ENCODE assay signal across 23 mouse cellular contexts in the genomic region with DNA sequence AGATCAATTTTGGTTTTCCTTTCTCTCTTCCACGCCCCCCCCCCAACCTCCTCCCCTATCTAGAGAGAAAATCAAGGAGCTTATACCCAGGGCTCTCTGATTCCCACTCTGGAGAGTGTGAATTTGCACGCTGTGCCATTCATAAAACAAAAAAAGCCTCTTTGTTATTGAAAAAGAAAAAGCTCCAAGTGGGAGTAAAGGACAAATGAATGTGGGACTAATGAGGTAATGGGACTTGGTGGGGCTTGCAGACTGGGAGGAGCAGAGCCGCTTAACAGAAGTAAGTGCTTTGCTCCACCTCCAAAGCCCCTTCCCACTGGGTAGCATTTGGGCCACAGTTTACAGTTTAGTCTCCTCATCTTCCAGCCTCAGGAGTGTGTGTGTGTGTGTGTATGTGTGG. TPM values are rescaled to one million over a fixed set of nuclear protein-coding genes. Genes with fewer than 3 reads are reported as not detected.
A peak's percentile ranks its signal among the peaks of the same experiment; 100 is the strongest.
DNase-seq lines count a peak whose midpoint lies in the region; ATAC-seq and TF ChIP-seq lines count a peak whose summit lies in the region.
"Had no signal": no experiment of that assay in that cellular context is flagged by ENCODE, and none has a peak within 500 bp of the region (broad histone marks: within the 10 kb centered on the region; RNA-seq: fewer than 3 reads in every experiment).

No protein-coding gene starts in this region.

- no peak for TF ChIP-seq POLR2A in CH12.LX (IDR thresholded peaks at IDR 0.05; ENCODE audit: low read depth, low read length)

- H3K9ac ChIP-seq in hindbrain, postnatal 0 days (replicated peaks; ENCODE audit: low read length) = no peak overlapping the region
- no peak overlapping the region for H3K9ac ChIP-seq in hindbrain, embryonic 16.5 days (ENCODE audit: low read depth, low read length)
- no peak overlapping the region for H3K9ac ChIP-seq in CH12.LX (ENCODE audit: insufficient read depth, low read depth)
- no peak overlapping the region for H3K9ac ChIP-seq in forebrain, embryonic 12.5 days
- H3K9ac ChIP-seq: limb, embryonic 13.5 days; liver, embryonic 14.5 days had no signal

- peaks cover 4% of the 10 kb centered on the region; the same call in 1 of the 2 replicates for H3K27me3 ChIP-seq in hindbrain, postnatal 0 days (ENCODE audit: insufficient read depth, low read length)
- no peaks in the 10 kb centered on the region for H3K27me3 ChIP-seq in hindbrain, embryonic 16.5 days (replicated peaks; ENCODE audit: control insufficient read depth, insufficient read depth, low read length)
- peaks cover 46% of the 10 kb centered on the region for H3K27me3 ChIP-seq in CH12.LX (replicated peaks)
- peaks cover 66% of the 10 kb centered on the region for H3K27me3 ChIP-seq in forebrain, embryonic 12.5 days

- TF ChIP-seq EP300 in CH12.LX (IDR thresholded peaks at IDR 0.05; ENCODE audit: low read length) = no peak

- H3K9me3 ChIP-seq in hindbrain, postnatal 0 days (ENCODE audit: low read length) = no peaks in the 10 kb centered on the region
- no peaks in the 10 kb centered on the region for H3K9me3 ChIP-seq in hindbrain, embryonic 16.5 days (ENCODE audit: control insufficient read depth, low read length)
- H3K9me3 ChIP-seq in CH12.LX (replicated peaks; ENCODE audit: low read length) = no peaks in the 10 kb centered on the region
- H3K9me3 ChIP-seq in forebrain, embryonic 12.5 days = no peaks in the 10 kb centered on the region
- H3K9me3 ChIP-seq: G1E; limb, embryonic 13.5 days had no signal

- dilution Hi-C loops in CH12.LX (cut with MboI; ENCODE audit: extremely low pct_ligation_motif_present, extremely low pct_unique_long_range_greater_than_20kb, low sequenced_read_pairs) = no loop called here

- WGBS in hindbrain, postnatal 0 days = 24% methylated on average over 3 of the region's 3 CpGs
- WGBS in hindbrain, embryonic 16.5 days = 26% methylated on average over 3 of the region's 3 CpGs
- 14% methylated on average over 3 of the region's 3 CpGs for WGBS in forebrain, embryonic 12.5 days

- peak; percentile 44 for ATAC-seq in hindbrain, postnatal 0 days
- no peak for ATAC-seq in hindbrain, embryonic 16.5 days
- ATAC-seq in forebrain, embryonic 12.5 days (ENCODE audit: low FRiP score) = peak; percentile 79

- in situ Hi-C loops in CH12.LX (cut with MboI; ENCODE audit: low pct_ligation_motif_present, low pct_unique_long_range_greater_than_20kb, low sequenced_read_pairs) = no loop called here

- peak overlapping the region; percentile 32; the same call in 1 of the 2 replicates for H3K27ac ChIP-seq in hindbrain, postnatal 0 days
- H3K27ac ChIP-seq in hindbrain, embryonic 16.5 days (ENCODE audit: low read depth, low read length) = no peak overlapping the region
- H3K27ac ChIP-seq in CH12.LX (ENCODE audit: insufficient read depth, low read depth) = no peak overlapping the region
- peak overlapping the region; percentile 84 for H3K27ac ChIP-seq in forebrain, embryonic 12.5 days
- H3K27ac ChIP-seq: limb, embryonic 13.5 days; liver, embryonic 14.5 days; stomach, postnatal 0 days had no signal

- DNase-seq in hindbrain, postnatal 0 days (ENCODE audit: low spot score) = peak; percentile 33
- DNase-seq in CH12.LX (ENCODE audit: extremely low read depth) (no peak), MN1 (ENCODE audit: low spot score) (peak; percentile 22)
- no peak for DNase-seq in adrenal gland, postnatal 10 days
- no peak for DNase-seq in cerebellum, adult 18-20 months
- DNase-seq in gastrocnemius, postnatal 4 days (ENCODE audit: low spot score in 2 of 2) = no peak
- DNase-seq: B cell, adult 2 months; kidney, adult 11 months; kidney, postnatal 25 days; lung, postnatal 10 days; right cerebral cortex, postnatal 14 days had no signal

- no peak for TF ChIP-seq RAD21 in CH12.LX (IDR thresholded peaks at IDR 0.05; ENCODE audit: low read depth, low read length)

- peaks cover 9% of the 10 kb centered on the region; the same call in 1 of the 2 replicates for H3K4me1 ChIP-seq in hindbrain, postnatal 0 days (ENCODE audit: insufficient read depth, low read length)
- peaks cover 11% of the 10 kb centered on the region for H3K4me1 ChIP-seq in hindbrain, embryonic 16.5 days (ENCODE audit: control insufficient read depth, insufficient read depth, low read depth, low read length)
- H3K4me1 ChIP-seq in CH12.LX (ENCODE audit: control insufficient read depth in 1 of 2, insufficient read depth in 2 of 2) = no peaks in the 10 kb centered on the region; a peak in 1 of 4 replicates
- peaks cover 49% of the 10 kb centered on the region for H3K4me1 ChIP-seq in forebrain, embryonic 12.5 days

- no peak overlapping the region for H3K4me2 ChIP-seq in hindbrain, postnatal 0 days (ENCODE audit: low read depth, low read length)
- no peak overlapping the region for H3K4me2 ChIP-seq in hindbrain, embryonic 16.5 days (ENCODE audit: low read length)
- H3K4me2 ChIP-seq in CH12.LX (ENCODE audit: insufficient read depth, low read depth, poor library complexity, severe bottlenecking) = peak overlapping the region; percentile 14; the same call in 1 of the 2 replicates
- peak overlapping the region; percentile 33 for H3K4me2 ChIP-seq in forebrain, embryonic 12.5 days
- H3K4me2 ChIP-seq: limb, embryonic 13.5 days had no signal

- H3K36me3 ChIP-seq in hindbrain, postnatal 0 days (ENCODE audit: insufficient read depth, low read length) = no peaks in the 10 kb centered on the region
- no peaks in the 10 kb centered on the region for H3K36me3 ChIP-seq in hindbrain, embryonic 16.5 days (ENCODE audit: control insufficient read depth, insufficient read depth, low read length)
- H3K36me3 ChIP-seq in CH12.LX (replicated peaks in 1 of 2; ENCODE audit: control insufficient read depth in 1 of 2, insufficient read depth in 1 of 2, low read length in 1 of 2) = no peaks in the 10 kb centered on the region
- no peaks in the 10 kb centered on the region for H3K36me3 ChIP-seq in forebrain, embryonic 12.5 days (replicated peaks)
- H3K36me3 ChIP-seq: G1E; limb, embryonic 13.5 days had no signal

- H3K79me2 ChIP-seq in CH12.LX (replicated peaks; ENCODE audit: control insufficient read depth, extremely low read depth, insufficient read depth, poor library complexity, severe bottlenecking) = no peaks in the 10 kb centered on the region

- no peak overlapping the region for H3K4me3 ChIP-seq in hindbrain, postnatal 0 days (ENCODE audit: low read length)
- H3K4me3 ChIP-seq in hindbrain, embryonic 16.5 days (ENCODE audit: low read length) = no peak overlapping the region
- H3K4me3 ChIP-seq in CH12.LX (replicated peaks in 1 of 3; ENCODE audit: low read depth in 2 of 3, low read length in 2 of 3, poor library complexity in 1 of 3) = no peak overlapping the region
- H3K4me3 ChIP-seq in forebrain, embryonic 12.5 days (replicated peaks) = no peak overlapping the region
- H3K4me3 ChIP-seq: limb, embryonic 13.5 days had no signal

- TF ChIP-seq CTCF in hindbrain, postnatal 0 days (IDR thresholded peaks at IDR 0.05; ENCODE audit: low read depth) = no peak
- no peak for TF ChIP-seq CTCF in CH12.LX (conservative IDR thresholded peaks at IDR 0.05 in 1 of 2, IDR thresholded peaks at IDR 0.05 in 1 of 2; ENCODE audit: low read depth in 2 of 2, low read length in 2 of 2)

TF ChIP-seq in CH12.LX, 34 proteins besides CTCF, POLR2A, EP300 and RAD21 (continues in another document):
- TF ChIP-seq E2F4 (IDR thresholded peaks at IDR 0.05; ENCODE audit: insufficient replicate concordance, low read depth, low read length) (no peak), USF2 (conservative IDR thresholded peaks at IDR 0.05; ENCODE audit: low read depth, low read length) (no peak), ZC3H11A (IDR thresholded peaks at IDR 0.05; ENCODE audit: low read depth, low read length) (no peak), CHD2 (IDR thresholded peaks at IDR 0.05; ENCODE audit: low read length) (no peak), MYC (IDR thresholded peaks at IDR 0.05; ENCODE audit: low read depth, low read length) (no peak), MAX (IDR thresholded peaks at IDR 0.05; ENCODE audit: low read length) (no peak), PAX5 (IDR thresholded peaks at IDR 0.05; ENCODE audit: low read length) (no peak), SMC3 (IDR thresholded peaks at IDR 0.05; ENCODE audit: low read depth, low read length) (no peak), RCOR1 (conservative IDR thresholded peaks at IDR 0.05; ENCODE audit: low read depth, low read length) (no peak), HCFC1 (IDR thresholded peaks at IDR 0.05; ENCODE audit: low read depth, low read length) (no peak)

RNA-seq across cellular contexts. Expression of a gene that starts 30.8 kb away (rescaled TPM):
- 9.0 and 11.1 TPM in 2 replicates for total RNA-seq in hindbrain, postnatal 0 days (2014; rRNA removed)
- polyA plus RNA-seq in hindbrain, postnatal 0 days (2015; fragmentation: Nextera tagmentation; extraction: Ambion mirVana) = 2.8 and 2.9 TPM in 2 replicates
- polyA plus RNA-seq in hindbrain, embryonic 16.5 days (2015; fragmentation: Nextera tagmentation; extraction: Ambion mirVana) = 3.6 and 4.1 TPM in 2 replicates
- total RNA-seq in CH12.LX (2012; rRNA removed) (not detected in 2 replicates), CH12.LX (2014; rRNA removed) (not detected in 2 replicates)
- polyA plus RNA-seq in CH12.LX (2012; ENCODE audit: insufficient read length, low read depth) = not detected in 2 replicates
- 0.55 and 0.67 TPM in 2 replicates for polyA plus RNA-seq in forebrain, embryonic 12.5 days (2016; fragmentation: Nextera tagmentation; extraction: Ambion mirVana)
- total RNA-seq in adrenal gland, postnatal 10 days (2021) = under 1 TPM in 1 of 2 experiments, not detected in 1; 0.06 TPM
- under 1 TPM; 0.10 to 0.13 TPM for total RNA-seq in gastrocnemius, postnatal 4 days (2021)
- total RNA-seq: adrenal gland, postnatal 14 days; common myeloid progenitor, adult 5-6 weeks; gastrocnemius, adult 18-20 months; granulocyte monocyte progenitor cell, adult 5-6 weeks; hematopoietic stem cell, adult 5-6 weeks; megakaryocyte, adult 5-6 weeks had no signal
- polyA plus RNA-seq: G1E had no signal

RNA-seq across cellular contexts. Expression of a gene that starts 50.5 kb away (rescaled TPM):
- 48.2 and 49.3 TPM in 2 replicates for total RNA-seq in hindbrain, postnatal 0 days (2014; rRNA removed)
- polyA plus RNA-seq in hindbrain, postnatal 0 days (2015; fragmentation: Nextera tagmentation; extraction: Ambion mirVana) = 32.5 and 36.0 TPM in 2 replicates
- 36.8 and 38.1 TPM in 2 replicates for polyA plus RNA-seq in hindbrain, embryonic 16.5 days (2015; fragmentation: Nextera tagmentation; extraction: Ambion mirVana)
- total RNA-seq in CH12.LX (2012; rRNA removed) = 31.2 and 39.7 TPM in 2 replicates
- 64.6 and 65.5 TPM in 2 replicates for total RNA-seq in CH12.LX (2014; rRNA removed)
- 47.5 and 54.6 TPM in 2 replicates for polyA plus RNA-seq in CH12.LX (2012; ENCODE audit: insufficient read length, low read depth)
- 49.7 and 50.5 TPM in 2 replicates for polyA plus RNA-seq in forebrain, embryonic 12.5 days (2016; fragmentation: Nextera tagmentation; extraction: Ambion mirVana)
- 10 to 100 TPM; 21.0 to 26.8 TPM for total RNA-seq in adrenal gland, postnatal 10 days (2021)
- total RNA-seq in gastrocnemius, postnatal 4 days (2021) = 10 to 100 TPM; 14.1 to 17.3 TPM

RNA-seq across cellular contexts. Expression of a gene that starts 58.5 kb away (rescaled TPM):
- 88.5 and 106 TPM in 2 replicates for total RNA-seq in hindbrain, postnatal 0 days (2014; rRNA removed)
- polyA plus RNA-seq in hindbrain, postnatal 0 days (2015; fragmentation: Nextera tagmentation; extraction: Ambion mirVana) = 82.9 and 84.4 TPM in 2 replicates
- polyA plus RNA-seq in hindbrain, embryonic 16.5 days (2015; fragmentation: Nextera tagmentation; extraction: Ambion mirVana) = 82.2 and 83.4 TPM in 2 replicates
- total RNA-seq in CH12.LX (2012; rRNA removed) = 79.1 and 79.8 TPM in 2 replicates
- 57.3 and 58.3 TPM in 2 replicates for total RNA-seq in CH12.LX (2014; rRNA removed)
- polyA plus RNA-seq in CH12.LX (2012; ENCODE audit: insufficient read length, low read depth) = 67.0 and 82.9 TPM in 2 replicates
- polyA plus RNA-seq in forebrain, embryonic 12.5 days (2016; fragmentation: Nextera tagmentation; extraction: Ambion mirVana) = 96.7 and 96.8 TPM in 2 replicates
- total RNA-seq in adrenal gland, postnatal 10 days (2021) = 10 to 100 TPM; 44.4 to 49.2 TPM
- total RNA-seq in gastrocnemius, postnatal 4 days (2021) = 10 to 100 TPM; 46.8 to 52.2 TPM

Comparison
In these comparisons a context has a peak if more than half of its experiments do, and no peak if none do; other contexts are left out.
1. H3K27ac ChIP-seq: peak in hindbrain, postnatal 0 days (single experiment) and forebrain, embryonic 12.5 days (single experiment); none in hindbrain, embryonic 16.5 days (single experiment) and CH12.LX (single experiment).
2. DNase-seq: peak in hindbrain, postnatal 0 days (single experiment) and MN1 (single experiment); none in CH12.LX (single experiment), adrenal gland, postnatal 10 days (single experiment), cerebellum, adult 18-20 months (0 of 2) and gastrocnemius, postnatal 4 days (0 of 2).
3. H3K4me2 ChIP-seq: peak in CH12.LX (single experiment) and forebrain, embryonic 12.5 days (single experiment); none in hindbrain, postnatal 0 days (single experiment) and hindbrain, embryonic 16.5 days (single experiment).